Mouse (Mus musculus) megakaryocyte, embryonic 14.5 days (primary cell): ENCODE measurements around the gene Mllt11. TPM values are rescaled to one million over a fixed set of nuclear protein-coding genes. Genes with fewer than 3 reads are reported as not detected.

Experiments
- H3K27me3 ChIP-seq: replicated peaks from 2 replicates; pipeline ENCODE3; 2012; ENCODE audit warnings: inconsistent platforms
- H3K36me3 ChIP-seq: replicated peaks from 2 replicates; pipeline ENCODE3; 2012; ENCODE audit warnings: low read length, inconsistent platforms, mixed read lengths
- H3K4me1 ChIP-seq: 2 replicates; pipeline ENCODE4 v1.6.1; 2012; ENCODE audit warnings: inconsistent platforms
- H3K4me3 ChIP-seq: replicated peaks from 2 replicates; pipeline ENCODE3; 2012; ENCODE audit warnings: moderate library complexity, mild to moderate bottlenecking, inconsistent platforms
- H3K9me3 ChIP-seq: 2 replicates; pipeline ENCODE4 v1.6.1; 2012; ENCODE audit warnings: inconsistent platforms
- FLI1 ChIP-seq: IDR thresholded peaks from 2 replicates; pipeline ENCODE4 v1.6.1; 2012; ENCODE audit warnings: low read length, inconsistent platforms, mixed read lengths
- GATA1 ChIP-seq: IDR thresholded peaks from 3 replicates; pipeline ENCODE4 v1.6.1; 2012; ENCODE audit warnings: mixed read lengths, low read length, inconsistent platforms, borderline replicate concordance
- polyA plus RNA-seq: library from polyadenylated mRNA; stranded (reverse); fragments of >175 nt; gene quantifications from 2 replicates; pipeline ENCODE4 v1.2.3, GENCODE M21; 2012; ENCODE audit warnings: low replicate concordance; ENCODE audit not compliant: insufficient read depth

Gene Mllt11
- polyA plus RNA-seq, 1 experiment, result 11.3 TPM

GRCm38 (mm10) chr3:95174011-95174592, 57.9 kb downstream of the Mllt11 start:
- no peaks in the 10 kb centered on the region for H3K36me3 ChIP-seq
- H3K4me1 ChIP-seq, result peaks cover 48% of the 10 kb centered on the region
- no peak for TF ChIP-seq FLI1
- no peak for TF ChIP-seq GATA1
- H3K9me3 ChIP-seq, result peaks cover 7% of the 10 kb centered on the region; the same call in 1 of the 2 replicates
- peak overlapping the region; percentile 88 for H3K4me3 ChIP-seq
- peaks cover 53% of the 10 kb centered on the region for H3K27me3 ChIP-seq

GRCm38 (mm10) chr3:95173256-95173949, 58.6 kb downstream of the Mllt11 start:
- TF ChIP-seq FLI1 (no peak), GATA1 (no peak)
- H3K4me3 ChIP-seq, result peak overlapping the region; percentile 88

GRCm38 (mm10) chr3:95172526-95173255, 59.3 kb downstream of the Mllt11 start:
- Histone ChIP-seq H3K4me3 (peak overlapping the region; percentile 88), H3K9me3 (peaks cover 7% of the 10 kb centered on the region; the same call in 1 of the 2 replicates), H3K27me3 (peaks cover 67% of the 10 kb centered on the region), H3K36me3 (no peaks in the 10 kb centered on the region), H3K4me1 (peaks cover 51% of the 10 kb centered on the region)
- TF ChIP-seq FLI1 (no peak), GATA1 (no peak)

More at GRCm38 (mm10) chr3:95173256-95173949, 58.6 kb downstream of the Mllt11 start:
- Histone ChIP-seq H3K9me3 (peaks cover 7% of the 10 kb centered on the region; the same call in 1 of the 2 replicates), H3K36me3 (no peaks in the 10 kb centered on the region), H3K27me3 (peaks cover 60% of the 10 kb centered on the region), H3K4me1 (peaks cover 48% of the 10 kb centered on the region)

- H3K4me3 ChIP-seq, result no peak overlapping the region
- TF ChIP-seq GATA1, result no peak
- TF ChIP-seq FLI1, result no peak
- no peaks in the 10 kb centered on the region for H3K36me3 ChIP-seq
- H3K9me3 ChIP-seq, result peaks cover 7% of the 10 kb centered on the region; the same call in 1 of the 2 replicates
- H3K27me3 ChIP-seq, result peaks cover 79% of the 10 kb centered on the region
- H3K4me1 ChIP-seq, result peaks cover 44% of the 10 kb centered on the region
These were observed 60.9 kb downstream of the Mllt11 start for GRCm38 (mm10) chr3:95171105-95171504.

- peaks cover 36% of the 10 kb centered on the region for H3K4me1 ChIP-seq
- peaks cover 86% of the 10 kb centered on the region for H3K27me3 ChIP-seq
- H3K4me3 ChIP-seq, result no peak overlapping the region
- TF ChIP-seq FLI1 (no peak), GATA1 (no peak)
- H3K9me3 ChIP-seq, result peaks cover 7% of the 10 kb centered on the region; the same call in 1 of the 2 replicates
- no peaks in the 10 kb centered on the region for H3K36me3 ChIP-seq
These were observed 62.0 kb downstream of the Mllt11 start for GRCm38 (mm10) chr3:95169996-95170395.

Other genes starting within 250 kb of the Mllt11 start
- 13.6 and 16.9 TPM in 2 replicates for gene Zfp687, start 216.7 kb downstream of the Mllt11 start, polyA plus RNA-seq
- gene Psmd4, start 189.6 kb downstream of the Mllt11 start, polyA plus RNA-seq, result 24.8 and 169 TPM in 2 replicates
- gene Pip5k1a, start 125.2 kb downstream of the Mllt11 start, polyA plus RNA-seq, result 6.3 and 16.2 TPM in 2 replicates
- gene Vps72, start 121.1 kb downstream of the Mllt11 start, polyA plus RNA-seq, result 231 and 749 TPM in 2 replicates
- not detected in 2 replicates for gene Tmod4, start 107.7 kb downstream of the Mllt11 start, polyA plus RNA-seq
- 5.8 and 7.2 TPM in 2 replicates for gene Scnm1, start 98.2 kb downstream of the Mllt11 start, polyA plus RNA-seq
- gene Lysmd1, start 98.1 kb downstream of the Mllt11 start, polyA plus RNA-seq, result 3.8 and 5.1 TPM in 2 replicates
- 34.2 TPM in 1 of 2 replicates, not detected in the other for gene Tnfaip8l2, start 89.8 kb downstream of the Mllt11 start, polyA plus RNA-seq
- 1.2 and 4.0 TPM in 2 replicates for gene Sema6c, start 71.7 kb downstream of the Mllt11 start, polyA plus RNA-seq
- gene Gabpb2, start 14.3 kb downstream of the Mllt11 start, polyA plus RNA-seq, result 0.60 TPM in 1 of 2 replicates, not detected in the other
- gene Cdc42se1, start 3.4 kb downstream of the Mllt11 start, polyA plus RNA-seq, result 183 and 363 TPM in 2 replicates
- 1.7 and 3.7 TPM in 2 replicates for gene Gm128, start 9.4 kb upstream of the Mllt11 start, polyA plus RNA-seq
- gene Bnipl, start 19.0 kb upstream of the Mllt11 start, polyA plus RNA-seq, result 0.30 TPM in 1 of 2 replicates, not detected in the other
- gene Mindy1, start 49.2 kb upstream of the Mllt11 start, polyA plus RNA-seq, result 517 and 1,363 TPM in 2 replicates
- gene Prune1, start 49.9 kb upstream of the Mllt11 start, polyA plus RNA-seq, result 5.2 and 6.0 TPM in 2 replicates
- gene Anxa9, start 75.0 kb upstream of the Mllt11 start, polyA plus RNA-seq, result 0.66 TPM in 1 of 2 replicates, not detected in the other
- gene Cers2, start 82.6 kb upstream of the Mllt11 start, polyA plus RNA-seq, result 36.9 and 124 TPM in 2 replicates
- 2.3 and 6.3 TPM in 2 replicates for gene Setdb1, start 125.0 kb upstream of the Mllt11 start, polyA plus RNA-seq
- not detected in 2 replicates for gene 4930558C23Rik, start 170.7 kb upstream of the Mllt11 start, polyA plus RNA-seq
- gene Arnt, start 202.2 kb upstream of the Mllt11 start, polyA plus RNA-seq, result 11.1 and 19.7 TPM in 2 replicates